ENCODE assay signal across 12 mouse cellular contexts in the genomic region with DNA sequence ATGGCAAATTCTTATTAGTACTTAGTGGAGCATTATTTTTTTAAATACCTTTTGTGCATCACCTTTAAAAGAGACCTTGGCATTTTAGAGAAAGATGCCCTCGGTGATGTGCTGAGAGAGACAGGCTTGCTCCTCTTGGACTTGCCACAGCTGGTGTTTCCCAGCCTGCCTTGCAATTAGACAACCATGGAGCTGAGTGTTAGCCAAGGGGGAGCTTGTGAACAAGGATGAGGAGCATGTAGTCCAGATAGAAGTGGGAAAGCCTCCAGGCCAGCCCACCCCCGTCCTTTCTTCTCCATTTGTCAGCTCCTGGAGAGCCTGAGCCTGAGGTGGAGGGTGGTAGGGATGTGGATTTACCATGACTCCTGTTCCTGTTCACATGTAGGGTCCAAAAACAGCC.
"Had no signal": no experiment of that assay in that cellular context is flagged by ENCODE, and none has a peak within 500 bp of the region (broad histone marks: within the 10 kb centered on the region; RNA-seq: fewer than 3 reads in every experiment).

No protein-coding gene starts in this region.

- ATAC-seq: lung, postnatal 0 days had no signal

- H3K27ac ChIP-seq: layer of hippocampus, adult 2 months; limb, embryonic 10.5 days; liver, embryonic 15.5 days; neural tube, embryonic 15.5 days had no signal

- H3K9ac ChIP-seq: liver, embryonic 15.5 days; neural tube, embryonic 15.5 days had no signal

- H3K4me1 ChIP-seq: liver, embryonic 15.5 days had no signal

- DNase-seq: kidney, adult 11 months; lung, adult 2 months; lung, postnatal 36 days; spleen, adult 18-20 months; thymus, adult 18-20 months; thymus, postnatal 14 days had no signal

- H3K36me3 ChIP-seq: limb, embryonic 10.5 days; liver, embryonic 15.5 days; neural tube, embryonic 15.5 days had no signal

- H3K9me3 ChIP-seq: limb, embryonic 10.5 days; liver, embryonic 15.5 days; neural tube, embryonic 15.5 days had no signal

- H3K4me3 ChIP-seq: layer of hippocampus, adult 2 months; limb, embryonic 10.5 days; liver, embryonic 15.5 days; neural tube, embryonic 15.5 days had no signal

- H3K4me2 ChIP-seq: liver, embryonic 11.5 days; liver, embryonic 15.5 days had no signal
